Mouse (Mus musculus): ENCODE results near the gene 4930583I09Rik. TPM values are rescaled to one million over a fixed set of nuclear protein-coding genes. Genes with fewer than 3 reads are reported as not detected.

4930583I09Rik gene
- polyA plus RNA-seq, 1 experiment from 2014 or later = not detected

DNA sequence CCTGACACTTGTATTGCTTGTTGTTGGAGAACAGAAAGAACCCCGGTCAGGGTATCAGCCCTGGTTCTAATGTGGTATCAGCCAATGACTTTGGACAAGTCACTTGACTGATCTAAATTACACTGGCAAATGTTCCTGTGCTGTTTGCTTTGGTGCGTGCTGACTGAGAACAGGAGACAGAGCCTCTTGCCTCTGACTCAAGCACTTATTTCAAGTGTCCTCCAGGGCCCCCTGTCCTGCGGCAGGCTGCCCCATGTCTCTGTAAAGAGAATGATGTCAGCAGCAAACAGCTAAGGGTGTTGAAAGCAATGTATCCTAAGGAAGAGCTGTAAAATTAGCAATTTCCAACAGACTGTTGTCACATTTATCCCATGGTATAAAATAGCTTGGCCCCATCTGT, 46.7 kb downstream of the 4930583I09Rik start:
- 58% methylated on average over 3 of the region's 3 CpGs for WGBS
- no peak overlapping the region for H3K4me3 ChIP-seq (ENCODE audit: low read depth, low read length)
- no peak for ATAC-seq (ENCODE audit: insufficient number of reproducible peaks, low FRiP score, low TSS enrichment, low read depth)
- H3K36me3 ChIP-seq (ENCODE audit: control insufficient read depth, insufficient read depth, low read length) = no peaks in the 10 kb centered on the region
- no peak overlapping the region for H3K9ac ChIP-seq (ENCODE audit: low read length)
- no peaks in the 10 kb centered on the region for H3K27me3 ChIP-seq (ENCODE audit: control insufficient read depth, insufficient read depth, low read length)
- H3K27ac ChIP-seq (replicated peaks; ENCODE audit: low read depth, low read length) = no peak overlapping the region
- DNase-seq (ENCODE audit: low spot score) = no peak
- no peaks in the 10 kb centered on the region for H3K9me3 ChIP-seq (ENCODE audit: control insufficient read depth, low read length)
- H3K4me2 ChIP-seq (ENCODE audit: low read depth, severe bottlenecking) = no peak overlapping the region
- peaks cover 4% of the 10 kb centered on the region; the same call in 1 of the 2 replicates for H3K4me1 ChIP-seq (ENCODE audit: control insufficient read depth, insufficient read depth, low read length)

DNA sequence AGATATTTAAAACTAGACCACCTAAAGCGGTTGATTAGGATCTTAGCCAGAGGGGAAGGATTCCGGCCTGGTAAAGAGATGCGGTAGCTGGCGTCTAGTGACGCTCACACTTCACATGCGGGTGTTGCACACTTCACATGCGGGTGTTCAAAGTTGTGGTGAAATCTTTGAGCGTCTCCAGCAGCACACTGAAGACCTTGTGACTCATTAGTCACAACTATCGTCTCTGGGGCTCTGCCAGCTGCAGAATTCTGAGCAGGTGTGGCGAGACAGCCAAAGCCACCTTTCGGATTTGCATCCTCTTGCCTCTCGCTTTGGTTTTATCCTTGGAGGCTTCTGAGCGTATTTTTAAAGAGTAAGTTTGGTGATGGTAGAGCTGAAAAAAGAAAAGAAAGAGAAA, 47.6 kb downstream of the 4930583I09Rik start:
- no peak for ATAC-seq (ENCODE audit: insufficient number of reproducible peaks, low FRiP score, low TSS enrichment, low read depth)
- Histone ChIP-seq H3K9ac (ENCODE audit: low read length) (no peak overlapping the region), H3K27me3 (ENCODE audit: control insufficient read depth, insufficient read depth, low read length) (no peaks in the 10 kb centered on the region), H3K36me3 (ENCODE audit: control insufficient read depth, insufficient read depth, low read length) (no peaks in the 10 kb centered on the region), H3K27ac (replicated peaks; ENCODE audit: low read depth, low read length) (no peak overlapping the region), H3K4me3 (ENCODE audit: low read depth, low read length) (no peak overlapping the region), H3K4me1 (ENCODE audit: control insufficient read depth, insufficient read depth, low read length) (peaks cover 4% of the 10 kb centered on the region; the same call in 1 of the 2 replicates), H3K4me2 (ENCODE audit: low read depth, severe bottlenecking) (no peak overlapping the region), H3K9me3 (ENCODE audit: control insufficient read depth, low read length) (no peaks in the 10 kb centered on the region)
- no peak for DNase-seq (ENCODE audit: low spot score)
- 87% methylated on average over 13 of the region's 13 CpGs for WGBS

DNA sequence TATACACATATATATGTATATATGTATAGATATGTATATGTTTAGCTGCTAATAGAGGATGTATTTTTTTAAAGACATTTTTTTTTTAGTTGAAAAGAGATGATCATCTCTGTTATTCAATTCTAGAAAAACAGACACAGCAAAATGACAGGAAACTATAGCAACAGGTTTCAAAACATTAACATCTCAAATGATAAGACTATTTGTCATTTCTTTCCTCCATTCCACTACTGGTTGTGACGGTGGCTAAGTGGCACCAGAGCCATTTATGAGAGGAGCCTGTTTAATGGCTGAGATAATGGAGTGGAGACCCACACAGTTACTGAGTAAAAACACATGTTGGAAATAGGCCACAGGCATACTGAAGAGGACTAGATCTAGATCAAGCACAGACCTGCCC, 49.9 kb downstream of the 4930583I09Rik start:
- H3K4me1 ChIP-seq (ENCODE audit: control insufficient read depth, insufficient read depth, low read length) = peaks cover 4% of the 10 kb centered on the region; the same call in 1 of the 2 replicates
- no peak overlapping the region for H3K4me3 ChIP-seq (ENCODE audit: low read depth, low read length)
- H3K27me3 ChIP-seq (ENCODE audit: control insufficient read depth, insufficient read depth, low read length) = no peaks in the 10 kb centered on the region
- DNase-seq (ENCODE audit: low spot score) (no peak), ATAC-seq (ENCODE audit: insufficient number of reproducible peaks, low FRiP score, low TSS enrichment, low read depth) (no peak)
- WGBS = 21% methylated on average over 1 of the region's 1 CpGs
- H3K9me3 ChIP-seq (ENCODE audit: control insufficient read depth, low read length) = no peaks in the 10 kb centered on the region
- no peak overlapping the region for H3K9ac ChIP-seq (ENCODE audit: low read length)
- no peaks in the 10 kb centered on the region for H3K36me3 ChIP-seq (ENCODE audit: control insufficient read depth, insufficient read depth, low read length)
- no peak overlapping the region for H3K4me2 ChIP-seq (ENCODE audit: low read depth, severe bottlenecking)
- H3K27ac ChIP-seq (replicated peaks; ENCODE audit: low read depth, low read length) = no peak overlapping the region

Other genes with a start within 250 kb of the 4930583I09Rik start
- 4.8 and 5.5 TPM in 2 replicates for gene Man2a1, start 235.3 kb downstream of the 4930583I09Rik start, polyA plus RNA-seq (2014; fragmentation: Nextera tagmentation; extraction: Ambion mirVana)

All from limb, embryonic 11.5 days (tissue).